Mouse (Mus musculus): ENCODE measurements around the gene Cep112. TPM values are rescaled to one million over a fixed set of nuclear protein-coding genes. Genes with fewer than 3 reads are reported as not detected.

The Cep112 gene
- polyA plus RNA-seq, 1 experiment from 2014 or later = 14.6 TPM

DNA sequence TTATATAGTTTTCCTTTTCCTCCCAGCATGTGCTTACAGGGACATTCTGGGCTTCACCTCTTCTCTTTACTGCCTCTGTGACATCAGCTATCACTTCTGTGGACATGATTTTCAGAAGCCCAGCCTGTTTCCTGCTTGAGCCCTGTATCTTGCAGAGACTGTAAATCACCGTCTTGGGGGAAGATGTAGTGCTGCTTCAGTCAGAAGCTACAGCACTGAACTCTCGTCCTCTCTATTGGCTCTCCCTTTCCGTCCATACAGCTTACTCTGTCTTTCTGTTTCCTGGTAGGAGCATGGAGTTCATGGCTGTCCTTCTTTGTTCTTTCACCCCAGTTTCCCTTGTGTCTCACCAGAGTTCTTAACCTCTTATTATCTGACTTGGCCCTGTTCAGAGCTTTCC is 352.2 kb downstream of the Cep112 start:
- Histone ChIP-seq H3K9me3 (replicated peaks; ENCODE audit: control insufficient read depth, low read length) (no peaks in the 10 kb centered on the region), H3K9ac (ENCODE audit: low read length) (no peak overlapping the region), H3K36me3 (ENCODE audit: control insufficient read depth, insufficient read depth, low read length) (no peaks in the 10 kb centered on the region), H3K4me2 (ENCODE audit: low read length) (no peak overlapping the region), H3K4me3 (ENCODE audit: low read depth, low read length) (no peak overlapping the region), H3K27me3 (replicated peaks; ENCODE audit: control insufficient read depth, insufficient read depth, low read length) (no peaks in the 10 kb centered on the region), H3K27ac (ENCODE audit: low read depth, low read length) (no peak overlapping the region), H3K4me1 (ENCODE audit: control insufficient read depth, insufficient read depth, low read length) (peaks cover 10% of the 10 kb centered on the region)
- WGBS = 58% methylated on average over 3 of the region's 3 CpGs
- ATAC-seq (no peak), DNase-seq (ENCODE audit: low spot score) (no peak)

- ATAC-seq (peak; percentile 74), DNase-seq (ENCODE audit: low spot score) (peak; percentile 55)
- H3K4me1 ChIP-seq (ENCODE audit: control insufficient read depth, insufficient read depth, low read length) = peaks cover 7% of the 10 kb centered on the region
- 37% methylated on average over 15 of the region's 15 CpGs for WGBS
- H3K9ac ChIP-seq (ENCODE audit: low read length) = no peak overlapping the region
- H3K4me2 ChIP-seq (ENCODE audit: low read length) = no peak overlapping the region
- H3K27me3 ChIP-seq (replicated peaks; ENCODE audit: control insufficient read depth, insufficient read depth, low read length) = no peaks in the 10 kb centered on the region
- no peaks in the 10 kb centered on the region for H3K9me3 ChIP-seq (replicated peaks; ENCODE audit: control insufficient read depth, low read length)
- H3K27ac ChIP-seq (ENCODE audit: low read depth, low read length) = 0 out of 2 replicates have a peak overlapping the region, but pooled peaks have one; percentile 2
- no peaks in the 10 kb centered on the region for H3K36me3 ChIP-seq (ENCODE audit: control insufficient read depth, insufficient read depth, low read length)
- H3K4me3 ChIP-seq (ENCODE audit: low read depth, low read length) = no peak overlapping the region
Observed at GRCm38 (mm10) chr11:108780271-108781250, 355.6 kb downstream of the Cep112 start.

- no peak overlapping the region for H3K4me2 ChIP-seq (ENCODE audit: low read length)
- no peaks in the 10 kb centered on the region; the same call in 1 of the 2 replicates for H3K4me1 ChIP-seq (ENCODE audit: control insufficient read depth, insufficient read depth, low read length)
- DNase-seq (ENCODE audit: low spot score) = no peak
- no peaks in the 10 kb centered on the region for H3K9me3 ChIP-seq (replicated peaks; ENCODE audit: control insufficient read depth, low read length)
- no peak overlapping the region for H3K27ac ChIP-seq (ENCODE audit: low read depth, low read length)
- WGBS = 93% methylated on average over 5 of the region's 5 CpGs
- no peak overlapping the region for H3K4me3 ChIP-seq (ENCODE audit: low read depth, low read length)
- no peaks in the 10 kb centered on the region for H3K36me3 ChIP-seq (ENCODE audit: control insufficient read depth, insufficient read depth, low read length)
- H3K9ac ChIP-seq (ENCODE audit: low read length) = no peak overlapping the region
- ATAC-seq = no peak
- no peaks in the 10 kb centered on the region for H3K27me3 ChIP-seq (replicated peaks; ENCODE audit: control insufficient read depth, insufficient read depth, low read length)
Observed at GRCm38 (mm10) chr11:108798398-108798797, 373.4 kb downstream of the Cep112 start.

DNA sequence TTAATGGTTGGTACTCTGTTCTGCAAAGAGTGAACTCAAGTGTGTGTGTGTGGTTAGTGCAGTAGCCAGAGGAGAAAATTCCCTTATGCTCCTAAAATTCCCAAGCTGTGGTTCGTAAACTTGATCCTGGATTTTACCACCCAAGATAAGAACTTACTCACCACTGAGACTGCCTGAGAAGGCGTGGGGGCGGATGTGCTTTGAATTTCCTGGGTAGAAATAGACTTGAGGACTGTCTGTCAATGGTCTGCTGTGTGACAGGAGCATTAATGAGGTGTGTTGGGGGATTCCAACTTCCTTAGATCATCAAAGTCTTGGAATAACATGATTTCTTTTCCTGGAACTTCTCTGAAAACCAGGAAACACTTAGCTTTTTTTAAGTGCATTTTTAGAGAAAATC is 374.7 kb downstream of the Cep112 start:
- Histone ChIP-seq H3K4me2 (ENCODE audit: low read length) (no peak overlapping the region), H3K4me3 (ENCODE audit: low read depth, low read length) (no peak overlapping the region), H3K9me3 (replicated peaks; ENCODE audit: control insufficient read depth, low read length) (no peaks in the 10 kb centered on the region), H3K9ac (ENCODE audit: low read length) (no peak overlapping the region), H3K27ac (ENCODE audit: low read depth, low read length) (no peak overlapping the region), H3K4me1 (ENCODE audit: control insufficient read depth, insufficient read depth, low read length) (no peaks in the 10 kb centered on the region; the same call in 1 of the 2 replicates), H3K27me3 (replicated peaks; ENCODE audit: control insufficient read depth, insufficient read depth, low read length) (no peaks in the 10 kb centered on the region), H3K36me3 (ENCODE audit: control insufficient read depth, insufficient read depth, low read length) (no peaks in the 10 kb centered on the region)
- WGBS = 79% methylated on average over 3 of the region's 3 CpGs
- ATAC-seq (no peak), DNase-seq (ENCODE audit: low spot score) (no peak)

DNA sequence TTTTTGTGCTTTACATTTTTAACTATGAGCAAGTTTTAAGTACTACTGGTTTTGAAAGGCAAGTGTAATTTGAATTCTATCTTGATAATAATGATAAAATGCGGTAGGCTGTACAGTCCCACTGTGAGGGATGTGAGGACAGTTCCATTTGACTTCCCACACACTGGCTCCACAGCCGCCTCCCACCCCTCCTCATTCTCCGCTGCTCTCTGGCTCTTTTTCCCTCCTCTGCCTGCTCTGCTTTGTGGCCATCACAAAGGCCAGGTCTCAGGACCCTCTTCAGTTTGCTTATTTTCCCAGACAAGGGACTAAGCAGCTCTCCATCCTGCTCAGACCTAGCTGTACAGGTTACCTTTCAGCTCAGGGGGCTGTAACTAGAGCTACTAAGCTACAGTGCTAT is 379.0 kb downstream of the Cep112 start:
- WGBS = 55% methylated on average over 3 of the region's 3 CpGs
- Histone ChIP-seq H3K9ac (ENCODE audit: low read length) (no peak overlapping the region), H3K36me3 (ENCODE audit: control insufficient read depth, insufficient read depth, low read length) (no peaks in the 10 kb centered on the region), H3K4me3 (ENCODE audit: low read depth, low read length) (no peak overlapping the region), H3K9me3 (replicated peaks; ENCODE audit: control insufficient read depth, low read length) (no peaks in the 10 kb centered on the region), H3K4me1 (ENCODE audit: control insufficient read depth, insufficient read depth, low read length) (no peaks in the 10 kb centered on the region), H3K27ac (ENCODE audit: low read depth, low read length) (no peak overlapping the region), H3K4me2 (ENCODE audit: low read length) (no peak overlapping the region), H3K27me3 (replicated peaks; ENCODE audit: control insufficient read depth, insufficient read depth, low read length) (no peaks in the 10 kb centered on the region)
- ATAC-seq (no peak), DNase-seq (ENCODE audit: low spot score) (no peak)

- Histone ChIP-seq H3K9ac (ENCODE audit: low read length) (no peak overlapping the region), H3K36me3 (ENCODE audit: control insufficient read depth, insufficient read depth, low read length) (no peaks in the 10 kb centered on the region), H3K27ac (ENCODE audit: low read depth, low read length) (no peak overlapping the region), H3K4me1 (ENCODE audit: control insufficient read depth, insufficient read depth, low read length) (no peaks in the 10 kb centered on the region), H3K9me3 (replicated peaks; ENCODE audit: control insufficient read depth, low read length) (no peaks in the 10 kb centered on the region), H3K27me3 (replicated peaks; ENCODE audit: control insufficient read depth, insufficient read depth, low read length) (no peaks in the 10 kb centered on the region), H3K4me3 (ENCODE audit: low read depth, low read length) (no peak overlapping the region), H3K4me2 (ENCODE audit: low read length) (no peak overlapping the region)
- no peak for DNase-seq (ENCODE audit: low spot score)
- WGBS = 84% methylated on average over 3 of the region's 3 CpGs
- no peak for ATAC-seq
Observed at GRCm38 (mm10) chr11:108805947-108806346, 381.0 kb downstream of the Cep112 start.

- ATAC-seq (no peak), DNase-seq (ENCODE audit: low spot score) (no peak)
- H3K4me3 ChIP-seq (ENCODE audit: low read depth, low read length) = no peak overlapping the region
- no peaks in the 10 kb centered on the region for H3K9me3 ChIP-seq (replicated peaks; ENCODE audit: control insufficient read depth, low read length)
- no peak overlapping the region for H3K4me2 ChIP-seq (ENCODE audit: low read length)
- no peak overlapping the region for H3K27ac ChIP-seq (ENCODE audit: low read depth, low read length)
- H3K36me3 ChIP-seq (ENCODE audit: control insufficient read depth, insufficient read depth, low read length) = no peaks in the 10 kb centered on the region
- 89% methylated on average over 3 of the region's 3 CpGs for WGBS
- H3K27me3 ChIP-seq (replicated peaks; ENCODE audit: control insufficient read depth, insufficient read depth, low read length) = no peaks in the 10 kb centered on the region
- no peaks in the 10 kb centered on the region for H3K4me1 ChIP-seq (ENCODE audit: control insufficient read depth, insufficient read depth, low read length)
- no peak overlapping the region for H3K9ac ChIP-seq (ENCODE audit: low read length)
Observed at GRCm38 (mm10) chr11:108809626-108810025, 384.6 kb downstream of the Cep112 start.

GRCm38 (mm10) chr11:108821771-108822170 is 396.8 kb downstream of the Cep112 start:
- Histone ChIP-seq H3K4me1 (ENCODE audit: control insufficient read depth, insufficient read depth, low read length) (no peaks in the 10 kb centered on the region), H3K9ac (ENCODE audit: low read length) (no peak overlapping the region), H3K27me3 (replicated peaks; ENCODE audit: control insufficient read depth, insufficient read depth, low read length) (no peaks in the 10 kb centered on the region), H3K4me2 (ENCODE audit: low read length) (no peak overlapping the region), H3K4me3 (ENCODE audit: low read depth, low read length) (no peak overlapping the region), H3K9me3 (replicated peaks; ENCODE audit: control insufficient read depth, low read length) (no peaks in the 10 kb centered on the region), H3K27ac (ENCODE audit: low read depth, low read length) (no peak overlapping the region), H3K36me3 (ENCODE audit: control insufficient read depth, insufficient read depth, low read length) (no peaks in the 10 kb centered on the region)
- WGBS = 52% methylated on average over 4 of the region's 4 CpGs
- ATAC-seq (no peak), DNase-seq (ENCODE audit: low spot score) (no peak)

- Histone ChIP-seq H3K4me3 (ENCODE audit: low read depth, low read length) (no peak overlapping the region), H3K4me2 (ENCODE audit: low read length) (no peak overlapping the region), H3K36me3 (ENCODE audit: control insufficient read depth, insufficient read depth, low read length) (no peaks in the 10 kb centered on the region), H3K27me3 (replicated peaks; ENCODE audit: control insufficient read depth, insufficient read depth, low read length) (no peaks in the 10 kb centered on the region), H3K27ac (ENCODE audit: low read depth, low read length) (no peak overlapping the region), H3K9ac (ENCODE audit: low read length) (no peak overlapping the region), H3K4me1 (ENCODE audit: control insufficient read depth, insufficient read depth, low read length) (no peaks in the 10 kb centered on the region), H3K9me3 (replicated peaks; ENCODE audit: control insufficient read depth, low read length) (no peaks in the 10 kb centered on the region)
- 61% methylated on average over 7 of the region's 7 CpGs for WGBS
- no peak for DNase-seq (ENCODE audit: low spot score)
- ATAC-seq = no peak
Observed at GRCm38 (mm10) chr11:108822257-108822656, 397.3 kb downstream of the Cep112 start.

Measured in forebrain, embryonic 14.5 days (tissue).